Mouse (Mus musculus): ENCODE data around the gene Trnt1. TPM values are rescaled to one million over a fixed set of nuclear protein-coding genes. Genes with fewer than 3 reads are reported as not detected.

Gene Trnt1
- polyA plus RNA-seq, 1 experiment from 2014 or later = 74.2 TPM

- no peak for DNase-seq (ENCODE audit: low spot score)
- Histone ChIP-seq H3K9me3 (ENCODE audit: control insufficient read depth, low read length) (no peaks in the 10 kb centered on the region), H3K4me3 (ENCODE audit: low read depth, low read length) (no peak overlapping the region), H3K27ac (ENCODE audit: low read depth, low read length) (no peak overlapping the region), H3K4me1 (ENCODE audit: control insufficient read depth, insufficient read depth, low read length) (peaks cover 2% of the 10 kb centered on the region; the same call in 1 of the 2 replicates), H3K27me3 (ENCODE audit: control insufficient read depth, insufficient read depth, low read length) (no peaks in the 10 kb centered on the region), H3K4me2 (ENCODE audit: low read depth) (no peak overlapping the region), H3K9ac (ENCODE audit: low read length) (no peak overlapping the region), H3K36me3 (ENCODE audit: control insufficient read depth, insufficient read depth, low read length) (peaks cover 4% of the 10 kb centered on the region; the same call in 1 of the 2 replicates)
- no peak for ATAC-seq (ENCODE audit: insufficient read depth, low FRiP score, low TSS enrichment)
- WGBS = 95% methylated on average over 10 of the region's 10 CpGs
These were observed 24.7 kb downstream of the Trnt1 start for GRCm38 (mm10) chr6:106793621-106794020.

- no peaks in the 10 kb centered on the region for H3K9me3 ChIP-seq (ENCODE audit: control insufficient read depth, low read length)
- no peak overlapping the region for H3K4me2 ChIP-seq (ENCODE audit: low read depth)
- WGBS = 91% methylated on average over 13 of the region's 13 CpGs
- H3K36me3 ChIP-seq (ENCODE audit: control insufficient read depth, insufficient read depth, low read length) = peaks cover 4% of the 10 kb centered on the region; the same call in 1 of the 2 replicates
- no peak overlapping the region for H3K27ac ChIP-seq (ENCODE audit: low read depth, low read length)
- H3K9ac ChIP-seq (ENCODE audit: low read length) = no peak overlapping the region
- DNase-seq (ENCODE audit: low spot score) (no peak), ATAC-seq (ENCODE audit: insufficient read depth, low FRiP score, low TSS enrichment) (no peak)
- no peak overlapping the region for H3K4me3 ChIP-seq (ENCODE audit: low read depth, low read length)
- H3K4me1 ChIP-seq (ENCODE audit: control insufficient read depth, insufficient read depth, low read length) = peaks cover 5% of the 10 kb centered on the region; the same call in 1 of the 2 replicates
- no peaks in the 10 kb centered on the region for H3K27me3 ChIP-seq (ENCODE audit: control insufficient read depth, insufficient read depth, low read length)
These were observed 25.3 kb downstream of the Trnt1 start for GRCm38 (mm10) chr6:106794094-106794814.

DNA sequence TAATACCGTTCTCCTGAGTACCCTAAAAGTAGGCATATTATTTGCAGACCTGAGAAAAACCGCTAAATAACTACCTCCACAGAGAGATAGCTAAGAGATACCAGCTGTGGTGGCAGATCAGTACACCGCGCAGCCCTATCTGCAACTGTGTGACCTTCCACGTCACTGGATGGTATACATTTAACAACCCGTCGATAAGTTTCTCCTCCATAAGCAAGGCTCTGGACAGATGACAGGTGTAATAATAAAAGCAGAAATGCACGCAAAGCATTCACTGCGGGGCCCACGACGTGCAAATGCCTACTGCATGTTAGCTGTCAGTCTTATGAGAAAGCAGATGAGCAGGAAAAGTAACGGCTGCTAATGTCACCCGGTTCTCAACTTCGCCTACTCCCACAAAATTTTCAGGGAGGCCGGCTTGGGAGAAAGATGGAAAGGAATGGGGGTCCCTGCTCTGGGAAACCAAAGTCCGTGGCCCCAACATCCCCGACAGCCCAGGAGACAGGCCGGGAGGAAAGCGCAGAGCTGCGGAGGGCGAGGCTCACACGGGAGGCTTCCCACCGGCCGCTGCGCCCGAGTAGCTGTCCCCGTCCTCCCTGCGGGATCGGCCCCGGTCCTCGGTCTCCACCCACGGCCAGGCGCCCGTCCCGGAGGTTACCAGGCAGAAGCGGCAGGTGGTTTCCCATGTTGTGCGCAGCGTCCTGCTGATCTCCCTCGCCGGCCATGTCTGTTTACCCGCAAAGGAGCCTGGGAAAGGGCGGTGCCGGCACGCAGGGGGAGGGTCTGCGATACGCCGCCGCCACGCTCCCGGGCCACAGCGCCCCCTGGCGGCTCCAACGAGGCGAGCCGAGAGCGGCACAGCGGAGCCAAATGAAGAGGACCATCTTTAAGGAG lies 30.7 kb downstream of the Trnt1 start, which contains the start of gene Crbn:
Gene Crbn, minus strand, starts transcription at position 745 of the 894 bp plus-strand sequence.
- ATAC-seq (ENCODE audit: insufficient read depth, low FRiP score, low TSS enrichment) (peak; percentile 93), DNase-seq (ENCODE audit: low spot score) (peak; percentile 93)
- Histone ChIP-seq H3K27ac (ENCODE audit: low read depth, low read length) (no peak within 1 kb of the TSS), H3K9me3 (ENCODE audit: control insufficient read depth, low read length) (no peaks in the 10 kb centered on the region), H3K4me1 (ENCODE audit: control insufficient read depth, insufficient read depth, low read length) (peaks cover 5% of the 10 kb centered on the region; the same call in 1 of the 2 replicates), H3K9ac (ENCODE audit: low read length) (peak within 1 kb of the TSS; percentile 78), H3K36me3 (ENCODE audit: control insufficient read depth, insufficient read depth, low read length) (no peaks in the 10 kb centered on the region; the same call in 1 of the 2 replicates), H3K27me3 (ENCODE audit: control insufficient read depth, insufficient read depth, low read length) (no peaks in the 10 kb centered on the region), H3K4me3 (ENCODE audit: low read depth, low read length) (peak within 1 kb of the TSS; percentile 83), H3K4me2 (ENCODE audit: low read depth) (peak within 1 kb of the TSS; percentile 78)
- WGBS = 2% methylated on average over 57 of the region's 57 CpGs

- Histone ChIP-seq H3K9me3 (ENCODE audit: control insufficient read depth, low read length) (no peaks in the 10 kb centered on the region), H3K36me3 (ENCODE audit: control insufficient read depth, insufficient read depth, low read length) (no peaks in the 10 kb centered on the region), H3K4me1 (ENCODE audit: control insufficient read depth, insufficient read depth, low read length) (peaks cover 5% of the 10 kb centered on the region; the same call in 1 of the 2 replicates), H3K4me3 (ENCODE audit: low read depth, low read length) (no peak overlapping the region), H3K27me3 (ENCODE audit: control insufficient read depth, insufficient read depth, low read length) (no peaks in the 10 kb centered on the region), H3K9ac (ENCODE audit: low read length) (no peak overlapping the region; the same call in 1 of the 2 replicates), H3K4me2 (ENCODE audit: low read depth) (no peak overlapping the region), H3K27ac (ENCODE audit: low read depth, low read length) (no peak overlapping the region)
- ATAC-seq (ENCODE audit: insufficient read depth, low FRiP score, low TSS enrichment) = no peak; the same call in 1 of the 2 replicates
- no peak for DNase-seq (ENCODE audit: low spot score)
- WGBS = 64% methylated on average over 5 of the region's 5 CpGs
These were observed 31.3 kb downstream of the Trnt1 start for GRCm38 (mm10) chr6:106800227-106800557.

GRCm38 (mm10) chr6:106804904-106805303 lies 36.0 kb downstream of the Trnt1 start:
- no peaks in the 10 kb centered on the region for H3K4me1 ChIP-seq (ENCODE audit: control insufficient read depth, insufficient read depth, low read length)
- ATAC-seq (ENCODE audit: insufficient read depth, low FRiP score, low TSS enrichment) (peak; percentile 39; the same call in 1 of the 2 replicates), DNase-seq (ENCODE audit: low spot score) (peak; percentile 27)

DNA sequence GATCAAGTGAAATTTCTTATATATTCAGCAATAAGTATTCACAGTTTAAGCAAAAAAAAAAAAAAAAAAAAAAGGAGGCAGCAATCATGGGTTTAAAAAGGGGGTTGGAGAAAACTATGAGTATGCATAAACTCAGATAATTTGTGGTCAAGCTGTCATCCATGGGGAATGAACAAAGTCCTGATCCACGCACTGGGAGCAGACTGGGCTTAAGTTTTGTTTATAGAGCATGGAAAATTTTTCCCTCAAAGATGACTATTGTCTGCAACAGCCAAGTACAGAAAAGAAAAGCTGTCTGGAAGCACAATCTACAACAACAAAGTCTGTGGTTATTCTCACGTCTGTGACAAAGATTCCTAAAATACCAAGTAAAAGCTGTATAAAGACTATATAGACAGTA lies 40.2 kb downstream of the Trnt1 start:
- Histone ChIP-seq H3K4me1 (ENCODE audit: control insufficient read depth, insufficient read depth, low read length) (no peaks in the 10 kb centered on the region), H3K36me3 (ENCODE audit: control insufficient read depth, insufficient read depth, low read length) (no peaks in the 10 kb centered on the region), H3K9me3 (ENCODE audit: control insufficient read depth, low read length) (no peaks in the 10 kb centered on the region), H3K27ac (ENCODE audit: low read depth, low read length) (no peak overlapping the region), H3K4me3 (ENCODE audit: low read depth, low read length) (no peak overlapping the region), H3K9ac (ENCODE audit: low read length) (no peak overlapping the region), H3K27me3 (ENCODE audit: control insufficient read depth, insufficient read depth, low read length) (no peaks in the 10 kb centered on the region), H3K4me2 (ENCODE audit: low read depth) (no peak overlapping the region)
- no peak for ATAC-seq (ENCODE audit: insufficient read depth, low FRiP score, low TSS enrichment)
- no peak for DNase-seq (ENCODE audit: low spot score)
- WGBS = 74% methylated on average over 2 of the region's 2 CpGs

More at GRCm38 (mm10) chr6:106804904-106805303, 36.0 kb downstream of the Trnt1 start:
- Histone ChIP-seq H3K27me3 (ENCODE audit: control insufficient read depth, insufficient read depth, low read length) (no peaks in the 10 kb centered on the region), H3K9me3 (ENCODE audit: control insufficient read depth, low read length) (no peaks in the 10 kb centered on the region), H3K9ac (ENCODE audit: low read length) (no peak overlapping the region), H3K4me2 (ENCODE audit: low read depth) (no peak overlapping the region), H3K36me3 (ENCODE audit: control insufficient read depth, insufficient read depth, low read length) (no peaks in the 10 kb centered on the region), H3K27ac (ENCODE audit: low read depth, low read length) (no peak overlapping the region), H3K4me3 (ENCODE audit: low read depth, low read length) (no peak overlapping the region)
- WGBS = 49% methylated on average over 2 of the region's 2 CpGs

- H3K4me3 ChIP-seq (ENCODE audit: low read depth, low read length) = no peak overlapping the region
- H3K36me3 ChIP-seq (ENCODE audit: control insufficient read depth, insufficient read depth, low read length) = no peaks in the 10 kb centered on the region
- no peak overlapping the region for H3K27ac ChIP-seq (ENCODE audit: low read depth, low read length)
- DNase-seq (ENCODE audit: low spot score) = no peak
- no peak overlapping the region for H3K9ac ChIP-seq (ENCODE audit: low read length)
- no peaks in the 10 kb centered on the region for H3K4me1 ChIP-seq (ENCODE audit: control insufficient read depth, insufficient read depth, low read length)
- 98% methylated on average over 3 of the region's 3 CpGs for WGBS
- no peaks in the 10 kb centered on the region for H3K27me3 ChIP-seq (ENCODE audit: control insufficient read depth, insufficient read depth, low read length)
- no peak for ATAC-seq (ENCODE audit: insufficient read depth, low FRiP score, low TSS enrichment)
- H3K9me3 ChIP-seq (ENCODE audit: control insufficient read depth, low read length) = no peaks in the 10 kb centered on the region
- H3K4me2 ChIP-seq (ENCODE audit: low read depth) = no peak overlapping the region
These were observed 41.8 kb downstream of the Trnt1 start for GRCm38 (mm10) chr6:106810686-106811085.

GRCm38 (mm10) chr6:106819246-106819645 lies 50.3 kb downstream of the Trnt1 start:
- DNase-seq (ENCODE audit: low spot score) (no peak), ATAC-seq (ENCODE audit: insufficient read depth, low FRiP score, low TSS enrichment) (no peak)
- Histone ChIP-seq H3K36me3 (ENCODE audit: control insufficient read depth, insufficient read depth, low read length) (no peaks in the 10 kb centered on the region), H3K27me3 (ENCODE audit: control insufficient read depth, insufficient read depth, low read length) (no peaks in the 10 kb centered on the region), H3K4me1 (ENCODE audit: control insufficient read depth, insufficient read depth, low read length) (no peaks in the 10 kb centered on the region), H3K4me2 (ENCODE audit: low read depth) (no peak overlapping the region), H3K27ac (ENCODE audit: low read depth, low read length) (no peak overlapping the region), H3K9me3 (ENCODE audit: control insufficient read depth, low read length) (no peaks in the 10 kb centered on the region), H3K9ac (ENCODE audit: low read length) (no peak overlapping the region), H3K4me3 (ENCODE audit: low read depth, low read length) (no peak overlapping the region)

All from neural tube, embryonic 11.5 days (tissue).